In genomic region chr14:55119421-55120134, GRCm38 (mm10) we compare ENCODE assay signal across 11 mouse cellular contexts. TPM values are rescaled to one million over a fixed set of nuclear protein-coding genes. Genes with fewer than 3 reads are reported as not detected.
DNase-seq lines count a peak whose midpoint lies in the region; ATAC-seq and TF ChIP-seq lines count a peak whose summit lies in the region.
"Had no signal": no experiment of that assay in that cellular context is flagged by ENCODE, and none has a peak within 500 bp of the region (broad histone marks: within the 10 kb centered on the region; RNA-seq: fewer than 3 reads in every experiment).

No protein-coding gene starts in this region.

- WGBS in forebrain, postnatal 0 days: 79% methylated on average over 4 of the region's 4 CpGs
- 69% methylated on average over 4 of the region's 4 CpGs for WGBS in forebrain, embryonic 13.5 days
- WGBS in lung, embryonic 14.5 days: 67% methylated on average over 4 of the region's 4 CpGs
- WGBS in bone marrow, adult 2 months: 58% methylated on average over 4 of the region's 4 CpGs
- 70% methylated on average over 4 of the region's 4 CpGs for WGBS in hindbrain, embryonic 10.5 days

- H3K4me3 ChIP-seq in forebrain, postnatal 0 days (ENCODE audit: low read depth, low read length): no peak overlapping the region
- no peak overlapping the region for H3K4me3 ChIP-seq in forebrain, embryonic 13.5 days
- no peak overlapping the region for H3K4me3 ChIP-seq in lung, embryonic 14.5 days (ENCODE audit: low read depth, low read length)
- no peak overlapping the region for H3K4me3 ChIP-seq in bone marrow, adult 2 months (replicated peaks; ENCODE audit: control insufficient read depth, low read depth, low read length)
- H3K4me3 ChIP-seq in hindbrain, embryonic 10.5 days: no peak overlapping the region

- no peak overlapping the region for H3K27ac ChIP-seq in forebrain, postnatal 0 days (ENCODE audit: low read depth, low read length)
- H3K27ac ChIP-seq in forebrain, embryonic 13.5 days: no peak overlapping the region
- no peak overlapping the region for H3K27ac ChIP-seq in lung, embryonic 14.5 days (ENCODE audit: low read depth)
- H3K27ac ChIP-seq in bone marrow, adult 2 months (ENCODE audit: control insufficient read depth, insufficient read depth, low read depth, low read length, poor library complexity): no peak overlapping the region
- no peak overlapping the region for H3K27ac ChIP-seq in hindbrain, embryonic 10.5 days

- peaks cover 16% of the 10 kb centered on the region; the same call in 1 of the 2 replicates for H3K4me1 ChIP-seq in forebrain, postnatal 0 days (ENCODE audit: insufficient read depth)
- peaks cover 35% of the 10 kb centered on the region for H3K4me1 ChIP-seq in forebrain, embryonic 13.5 days
- H3K4me1 ChIP-seq in lung, embryonic 14.5 days (ENCODE audit: insufficient read depth): no peaks in the 10 kb centered on the region
- no peaks in the 10 kb centered on the region for H3K4me1 ChIP-seq in bone marrow, adult 2 months (ENCODE audit: control insufficient read depth, insufficient read depth, low read length)
- peaks cover 35% of the 10 kb centered on the region for H3K4me1 ChIP-seq in hindbrain, embryonic 10.5 days (replicated peaks)

- TF ChIP-seq CTCF in forebrain, postnatal 0 days (IDR thresholded peaks at IDR 0.05; ENCODE audit: low read depth): peak; percentile 35
- peak; percentile 36; the same call in 1 of the 2 replicates for TF ChIP-seq CTCF in lung, embryonic 14.5 days (IDR thresholded peaks at IDR 0.05; ENCODE audit: low read depth)
- peak; percentile 59 for TF ChIP-seq CTCF in bone marrow, adult 2 months (IDR thresholded peaks at IDR 0.05; ENCODE audit: control insufficient read depth, insufficient read depth, low read length)

- no peaks in the 10 kb centered on the region for H3K9me3 ChIP-seq in forebrain, postnatal 0 days (ENCODE audit: low read length)
- no peaks in the 10 kb centered on the region for H3K9me3 ChIP-seq in forebrain, embryonic 13.5 days (replicated peaks)
- no peaks in the 10 kb centered on the region for H3K9me3 ChIP-seq in lung, embryonic 14.5 days (ENCODE audit: low read depth, low read length)
- no peaks in the 10 kb centered on the region for H3K9me3 ChIP-seq in hindbrain, embryonic 10.5 days

- ATAC-seq in forebrain, postnatal 0 days: no peak
- no peak for ATAC-seq in forebrain, embryonic 13.5 days
- ATAC-seq in lung, embryonic 14.5 days (ENCODE audit: insufficient read depth): no peak
- peak; percentile 52; the same call in 1 of the 2 replicates for ATAC-seq in megakaryocyte progenitor cell, adult 5-6 weeks (replicated peaks; ENCODE audit: poor library complexity)

- no peak overlapping the region for H3K4me2 ChIP-seq in forebrain, postnatal 0 days (ENCODE audit: low read depth)
- H3K4me2 ChIP-seq in forebrain, embryonic 13.5 days: no peak overlapping the region
- H3K4me2 ChIP-seq in lung, embryonic 14.5 days: no peak overlapping the region

- no peaks in the 10 kb centered on the region for H3K36me3 ChIP-seq in forebrain, postnatal 0 days (ENCODE audit: insufficient read depth)
- no peaks in the 10 kb centered on the region for H3K36me3 ChIP-seq in forebrain, embryonic 13.5 days (ENCODE audit: poor library complexity, severe bottlenecking)
- no peaks in the 10 kb centered on the region for H3K36me3 ChIP-seq in lung, embryonic 14.5 days (ENCODE audit: insufficient read depth)
- no peaks in the 10 kb centered on the region for H3K36me3 ChIP-seq in hindbrain, embryonic 10.5 days

- DNase-seq in forebrain, postnatal 0 days: no peak
- no peak for DNase-seq in lung, embryonic 14.5 days
- DNase-seq in lung, postnatal 14 days: no peak
- no peak for DNase-seq in urinary bladder, postnatal 14 days (ENCODE audit: low spot score)
- DNase-seq in hindbrain, embryonic 10.5 days (ENCODE audit: low spot score): no peak
- DNase-seq: heart, postnatal 14 days; kidney, adult 8-10 months had no signal

- no peak for TF ChIP-seq POLR2A in bone marrow, adult 2 months (IDR thresholded peaks at IDR 0.05; ENCODE audit: borderline replicate concordance, control insufficient read depth, low read depth, low read length)

- no peaks in the 10 kb centered on the region for H3K27me3 ChIP-seq in forebrain, postnatal 0 days (ENCODE audit: insufficient read depth, low read length)
- peaks cover 4% of the 10 kb centered on the region; the same call in 1 of the 2 replicates for H3K27me3 ChIP-seq in forebrain, embryonic 13.5 days
- peaks cover 32% of the 10 kb centered on the region for H3K27me3 ChIP-seq in lung, embryonic 14.5 days (ENCODE audit: insufficient read depth, low read length)
- H3K27me3 ChIP-seq in hindbrain, embryonic 10.5 days (ENCODE audit: insufficient read depth, poor library complexity, severe bottlenecking): peaks cover 40% of the 10 kb centered on the region

- H3K9ac ChIP-seq in forebrain, postnatal 0 days: no peak overlapping the region
- no peak overlapping the region for H3K9ac ChIP-seq in forebrain, embryonic 13.5 days
- no peak overlapping the region for H3K9ac ChIP-seq in lung, embryonic 14.5 days

RNA-seq across cellular contexts. Expression of gene Jph4, which starts 2.8 kb away (rescaled TPM):
- 156 and 160 TPM in 2 replicates for total RNA-seq in forebrain, postnatal 0 days (2014; rRNA removed)
- polyA plus RNA-seq in forebrain, postnatal 0 days (2015; fragmentation: Nextera tagmentation; extraction: Ambion mirVana): 47.4 and 55.3 TPM in 2 replicates
- polyA plus RNA-seq in forebrain, embryonic 13.5 days (2015; fragmentation: Nextera tagmentation; extraction: Ambion mirVana): 17.5 and 17.7 TPM in 2 replicates
- polyA plus RNA-seq in lung, embryonic 14.5 days (2014; fragmentation: Nextera tagmentation; extraction: Ambion mirVana): 0.16 and 0.37 TPM in 2 replicates
- not detected in 2 replicates for polyA plus RNA-seq in bone marrow, adult 2 months (2011; ENCODE audit: insufficient read depth, insufficient read length, low replicate concordance, missing spikeins)
- not detected in 2 replicates for total RNA-seq in megakaryocyte progenitor cell, adult 5-6 weeks (2015)
- not detected in 2 replicates for total RNA-seq in megakaryocyte progenitor cell, adult 5-6 weeks (2017)
- 0.75 and 1.7 TPM in 2 replicates for polyA plus RNA-seq in hindbrain, embryonic 10.5 days (2016; fragmentation: Nextera tagmentation; extraction: Ambion mirVana)
- polyA plus RNA-seq: liver, embryonic 16.5 days had no signal

RNA-seq across cellular contexts. Expression of gene Ap1g2, which starts 13.2 kb away (rescaled TPM):
- total RNA-seq in forebrain, postnatal 0 days (2014; rRNA removed): 11.3 and 12.8 TPM in 2 replicates
- polyA plus RNA-seq in forebrain, postnatal 0 days (2015; fragmentation: Nextera tagmentation; extraction: Ambion mirVana): 4.2 and 5.5 TPM in 2 replicates
- 9.7 and 9.8 TPM in 2 replicates for polyA plus RNA-seq in forebrain, embryonic 13.5 days (2015; fragmentation: Nextera tagmentation; extraction: Ambion mirVana)
- polyA plus RNA-seq in lung, embryonic 14.5 days (2014; fragmentation: Nextera tagmentation; extraction: Ambion mirVana): 14.7 and 16.3 TPM in 2 replicates
- polyA plus RNA-seq in bone marrow, adult 2 months (2011; ENCODE audit: insufficient read depth, insufficient read length, low replicate concordance, missing spikeins): 64.8 and 112 TPM in 2 replicates
- total RNA-seq in megakaryocyte progenitor cell, adult 5-6 weeks (2015): 31.3 and 52.7 TPM in 2 replicates
- total RNA-seq in megakaryocyte progenitor cell, adult 5-6 weeks (2017): 17.4 and 18.3 TPM in 2 replicates
- 14.5 and 16.3 TPM in 2 replicates for polyA plus RNA-seq in hindbrain, embryonic 10.5 days (2016; fragmentation: Nextera tagmentation; extraction: Ambion mirVana)

RNA-seq across cellular contexts. Expression of gene Thtpa, which starts 25.0 kb away (rescaled TPM):
- total RNA-seq in forebrain, postnatal 0 days (2014; rRNA removed): 49.0 and 55.2 TPM in 2 replicates
- 47.2 and 48.0 TPM in 2 replicates for polyA plus RNA-seq in forebrain, postnatal 0 days (2015; fragmentation: Nextera tagmentation; extraction: Ambion mirVana)
- polyA plus RNA-seq in forebrain, embryonic 13.5 days (2015; fragmentation: Nextera tagmentation; extraction: Ambion mirVana): 39.0 and 42.0 TPM in 2 replicates
- 19.2 and 20.1 TPM in 2 replicates for polyA plus RNA-seq in lung, embryonic 14.5 days (2014; fragmentation: Nextera tagmentation; extraction: Ambion mirVana)
- 2.6 and 6.5 TPM in 2 replicates for polyA plus RNA-seq in bone marrow, adult 2 months (2011; ENCODE audit: insufficient read depth, insufficient read length, low replicate concordance, missing spikeins)
- total RNA-seq in megakaryocyte progenitor cell, adult 5-6 weeks (2015): 7.3 and 7.7 TPM in 2 replicates
- 10.9 and 11.5 TPM in 2 replicates for total RNA-seq in megakaryocyte progenitor cell, adult 5-6 weeks (2017)
- polyA plus RNA-seq in hindbrain, embryonic 10.5 days (2016; fragmentation: Nextera tagmentation; extraction: Ambion mirVana): 24.4 and 26.1 TPM in 2 replicates

RNA-seq across cellular contexts. Expression of gene Zfhx2, which starts 27.5 kb away (rescaled TPM):
- 8.9 and 11.1 TPM in 2 replicates for total RNA-seq in forebrain, postnatal 0 days (2014; rRNA removed)
- 2.7 and 7.5 TPM in 2 replicates for polyA plus RNA-seq in forebrain, postnatal 0 days (2015; fragmentation: Nextera tagmentation; extraction: Ambion mirVana)
- polyA plus RNA-seq in forebrain, embryonic 13.5 days (2015; fragmentation: Nextera tagmentation; extraction: Ambion mirVana): 26.7 and 28.0 TPM in 2 replicates
- polyA plus RNA-seq in lung, embryonic 14.5 days (2014; fragmentation: Nextera tagmentation; extraction: Ambion mirVana): 3.4 and 3.5 TPM in 2 replicates
- 4.0 and 5.3 TPM in 2 replicates for polyA plus RNA-seq in bone marrow, adult 2 months (2011; ENCODE audit: insufficient read depth, insufficient read length, low replicate concordance, missing spikeins)
- 2.5 and 3.1 TPM in 2 replicates for total RNA-seq in megakaryocyte progenitor cell, adult 5-6 weeks (2015)
- 0.75 and 1.1 TPM in 2 replicates for total RNA-seq in megakaryocyte progenitor cell, adult 5-6 weeks (2017)
- 8.8 and 17.7 TPM in 2 replicates for polyA plus RNA-seq in hindbrain, embryonic 10.5 days (2016; fragmentation: Nextera tagmentation; extraction: Ambion mirVana)
